Mouse (Mus musculus): ENCODE measurements around the gene Dnhd1.

- TF ChIP-seq POLR2A (IDR thresholded peaks at IDR 0.05; ENCODE audit: borderline replicate concordance, extremely low read depth, low read depth, low read length): peak; percentile 58; the same call in 1 of the 2 replicates
- TF ChIP-seq CTCF (IDR thresholded peaks at IDR 0.05; ENCODE audit: insufficient read depth, low read length): no peak
Observed at GRCm38 (mm10) chr7:105738948-105739347, 88.3 kb downstream of the Dnhd1 start.
